Mouse (Mus musculus) midbrain, embryonic 12.5 days (tissue): ENCODE data around the gene Nup210. TPM values are rescaled to one million over a fixed set of nuclear protein-coding genes. Genes with fewer than 3 reads are reported as not detected.

Source experiments
- ATAC-seq: fragments of 200-750 bp; cut with Nextera tagmentation; 2 replicates; pipeline ENCODE4 v1.8.0; 2017; ENCODE audit warnings: low read depth, moderate TSS enrichment, moderate library complexity; ENCODE audit not compliant: low FRiP score
- H3K27ac ChIP-seq: fragments of 300-500 bp; sonication (generic); replicated peaks from 2 replicates; pipeline ENCODE4 v1.5.1; 2016; ENCODE audit warnings: mild to moderate bottlenecking
- H3K27me3 ChIP-seq: fragments of 300-500 bp; sonication (generic); 2 replicates; pipeline ENCODE4 v1.6.1; 2016; ENCODE audit warnings: mild to moderate bottlenecking
- H3K36me3 ChIP-seq: fragments of 300-500 bp; sonication (generic); 2 replicates; pipeline ENCODE4 v1.6.1; 2016
- H3K4me1 ChIP-seq: fragments of 300-500 bp; sonication (generic); 2 replicates; pipeline ENCODE4 v1.6.1; 2016
- H3K4me2 ChIP-seq: fragments of 300-500 bp; sonication (generic); replicated peaks from 2 replicates; pipeline ENCODE4 v1.6.1; 2016; ENCODE audit warnings: mild to moderate bottlenecking, moderate library complexity
- H3K4me3 ChIP-seq: fragments of 300-500 bp; sonication (generic); 2 replicates; pipeline ENCODE4 v1.5.1; 2016; ENCODE audit warnings: mild to moderate bottlenecking
- H3K9ac ChIP-seq: fragments of 300-500 bp; sonication (generic); replicated peaks from 2 replicates; pipeline ENCODE4 v1.6.1; 2016; ENCODE audit warnings: mild to moderate bottlenecking, moderate library complexity
- H3K9me3 ChIP-seq: fragments of 300-500 bp; sonication (generic); 2 replicates; pipeline ENCODE4 v1.6.1; 2016; ENCODE audit warnings: mild to moderate bottlenecking
- WGBS: fragments of 180-500 bp; shearing (Covaris S2); methylation state at CpG from one replicate; pipeline ENCODE4 v1.1.7; 2016; 5-methylcytosine and 5-hydroxymethylcytosine counted together
- polyA plus RNA-seq: library from polyadenylated mRNA; unstranded; fragments of >200 nt; fragmentation: Nextera tagmentation; extraction: Ambion mirVana; gene quantifications from 2 replicates; pipeline ENCODE4 v1.2.1, GENCODE M21; 2016

Nup210 gene
- 23.4 and 25.8 TPM in 2 replicates for polyA plus RNA-seq

DNA sequence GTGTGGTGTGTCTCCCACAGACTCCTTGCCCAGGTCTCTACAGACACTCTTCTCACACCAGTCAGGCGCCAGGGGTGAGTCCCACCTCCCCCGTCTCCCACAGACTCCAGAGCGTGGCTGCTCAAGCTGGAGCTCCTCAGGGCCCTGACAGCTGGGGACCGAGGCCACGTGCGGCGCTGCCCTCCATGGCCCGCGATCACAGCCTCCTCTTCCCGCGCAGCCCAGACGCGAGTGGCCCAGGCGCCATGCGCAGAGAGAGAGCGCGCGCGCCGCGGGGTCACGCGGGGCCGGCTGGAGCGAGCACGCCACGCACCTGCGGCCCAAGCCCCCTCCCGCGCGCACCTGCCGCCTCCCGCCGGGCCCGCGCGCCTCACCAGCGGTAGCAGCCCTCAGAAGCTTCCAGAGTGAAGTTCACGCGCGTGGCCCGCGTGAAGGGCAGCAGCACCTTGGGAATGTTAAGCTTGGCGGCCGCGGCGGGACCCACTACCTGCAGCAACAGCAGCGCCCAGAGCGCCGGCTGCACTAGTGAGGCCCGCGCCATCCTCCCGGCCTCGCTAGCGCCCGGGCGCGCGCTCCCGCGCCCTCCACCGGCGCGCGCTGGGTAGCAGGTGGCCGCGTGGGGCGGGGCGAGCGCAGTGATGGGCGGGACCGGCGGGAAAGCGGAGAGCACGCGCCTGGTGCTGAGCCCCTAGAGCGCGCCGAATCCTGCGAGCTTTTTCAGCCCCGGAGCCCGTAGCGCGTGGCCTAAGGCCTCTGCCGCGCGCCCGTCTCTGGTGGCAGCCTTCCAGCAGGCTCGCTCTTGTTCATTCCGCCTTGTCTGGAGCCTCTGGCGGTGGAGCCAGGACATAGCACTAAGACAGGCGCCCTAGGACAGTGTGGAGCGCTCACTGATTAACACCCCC lies at the start of gene Nup210:
Nup210 (minus strand) TSS at position 586 of the 902 bp plus-strand sequence.
- H3K27ac ChIP-seq: peak within 1 kb of the TSS; percentile 76
- H3K36me3 ChIP-seq: no peaks in the 10 kb centered on the region
- peaks cover 31% of the 10 kb centered on the region for H3K4me1 ChIP-seq
- H3K4me2 ChIP-seq: peak within 1 kb of the TSS; percentile 94
- peak within 1 kb of the TSS; percentile 83 for H3K9ac ChIP-seq
- ATAC-seq: peak; percentile 97
- under 1% methylated on average over 90 of the region's 93 CpGs for WGBS
- peak within 1 kb of the TSS; percentile 77 for H3K4me3 ChIP-seq
- no peaks in the 10 kb centered on the region; the same call in 1 of the 2 replicates for H3K9me3 ChIP-seq
- peaks cover 11% of the 10 kb centered on the region for H3K27me3 ChIP-seq

DNA sequence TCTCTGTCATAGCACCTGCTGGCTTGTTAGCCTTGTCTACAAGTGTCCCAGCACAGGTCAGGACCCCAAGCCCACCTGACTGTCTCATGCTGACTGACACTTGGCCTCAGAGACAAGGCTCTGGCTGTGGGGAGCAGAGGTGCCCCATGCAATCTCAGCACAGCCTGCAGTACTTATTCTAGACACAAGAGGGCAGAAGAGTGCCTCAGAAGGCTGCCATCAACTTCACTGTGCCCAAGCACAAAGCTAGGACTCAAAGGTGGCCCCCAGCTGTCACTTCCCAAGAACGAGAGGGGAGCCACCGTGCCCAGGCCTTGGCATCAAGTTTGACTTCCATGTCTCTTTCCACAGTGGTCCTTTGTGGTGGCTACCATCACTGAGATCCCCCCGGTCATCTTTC lies 48.6 kb upstream of the Nup210 start:
- H3K36me3 ChIP-seq: peaks cover 17% of the 10 kb centered on the region
- no peaks in the 10 kb centered on the region for H3K27me3 ChIP-seq
- H3K9me3 ChIP-seq: no peaks in the 10 kb centered on the region
- peak; percentile 24; the same call in 1 of the 2 replicates for ATAC-seq
- peaks cover 12% of the 10 kb centered on the region for H3K4me1 ChIP-seq
- H3K9ac ChIP-seq: no peak overlapping the region
- 30% methylated on average over 3 of the region's 3 CpGs for WGBS
- no peak overlapping the region for H3K4me2 ChIP-seq
- no peak overlapping the region for H3K4me3 ChIP-seq
- no peak overlapping the region for H3K27ac ChIP-seq

DNA sequence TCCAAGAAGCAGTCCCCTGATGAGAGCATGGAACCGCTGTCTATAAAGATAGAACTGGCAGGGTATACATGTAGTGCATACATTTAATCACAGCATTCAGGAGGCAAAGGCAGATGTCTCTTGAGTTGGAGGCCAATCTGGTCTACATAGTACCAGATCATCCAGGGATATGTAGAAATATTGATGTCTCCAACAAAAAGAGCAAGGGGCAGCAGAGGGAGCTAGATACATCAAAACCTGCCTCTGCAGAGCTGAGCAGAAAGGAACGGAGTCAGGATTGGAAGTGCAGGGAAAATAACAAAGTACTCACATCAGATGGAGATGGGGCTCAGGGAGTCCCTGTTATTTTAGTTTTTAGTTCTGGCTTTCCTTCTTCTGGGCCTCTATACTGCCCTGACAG lies 48.0 kb upstream of the Nup210 start:
- Histone ChIP-seq H3K27me3 (no peaks in the 10 kb centered on the region), H3K4me1 (peaks cover 17% of the 10 kb centered on the region), H3K4me2 (no peak overlapping the region), H3K9ac (no peak overlapping the region), H3K27ac (no peak overlapping the region), H3K4me3 (no peak overlapping the region), H3K36me3 (peaks cover 14% of the 10 kb centered on the region), H3K9me3 (no peaks in the 10 kb centered on the region)
- 83% methylated on average over 2 of the region's 2 CpGs for WGBS
- ATAC-seq: no peak

- WGBS: 84% methylated on average over 5 of the region's 5 CpGs
- Histone ChIP-seq H3K9ac (no peak overlapping the region), H3K36me3 (0 out of 2 replicates have a peak, but pooled peaks cover 3% of the 10 kb centered on the region), H3K27me3 (no peaks in the 10 kb centered on the region), H3K9me3 (no peaks in the 10 kb centered on the region), H3K4me1 (peaks cover 28% of the 10 kb centered on the region), H3K27ac (no peak overlapping the region), H3K4me2 (no peak overlapping the region), H3K4me3 (no peak overlapping the region)
- no peak for ATAC-seq
These were observed 46.7 kb upstream of the Nup210 start for GRCm38 (mm10) chr6:91163195-91163911.

DNA sequence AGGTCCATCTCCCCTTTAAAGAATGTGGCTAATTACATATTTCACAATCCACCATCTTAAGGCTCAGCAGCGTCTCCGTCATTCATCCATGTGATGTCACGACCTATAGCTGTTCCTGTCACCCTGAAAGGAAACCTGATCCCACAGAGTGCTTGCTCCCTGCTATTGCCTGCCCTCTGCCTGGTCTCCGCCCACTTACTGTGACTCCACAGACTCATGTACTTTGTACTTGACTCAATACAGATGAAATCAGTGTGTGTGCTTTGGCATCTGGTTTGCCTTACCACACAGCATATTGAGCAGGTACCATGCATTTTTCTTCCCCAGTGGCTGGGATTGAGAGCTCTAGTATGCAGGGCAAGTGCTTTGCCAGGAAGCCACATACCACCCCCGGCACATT lies 45.7 kb upstream of the Nup210 start:
- Histone ChIP-seq H3K9ac (no peak overlapping the region), H3K4me2 (no peak overlapping the region), H3K4me1 (peaks cover 37% of the 10 kb centered on the region), H3K9me3 (no peaks in the 10 kb centered on the region), H3K4me3 (no peak overlapping the region), H3K27ac (no peak overlapping the region), H3K27me3 (no peaks in the 10 kb centered on the region), H3K36me3 (0 out of 2 replicates have a peak, but pooled peaks cover 3% of the 10 kb centered on the region)
- ATAC-seq: no peak
- 82% methylated on average over 5 of the region's 5 CpGs for WGBS

DNA sequence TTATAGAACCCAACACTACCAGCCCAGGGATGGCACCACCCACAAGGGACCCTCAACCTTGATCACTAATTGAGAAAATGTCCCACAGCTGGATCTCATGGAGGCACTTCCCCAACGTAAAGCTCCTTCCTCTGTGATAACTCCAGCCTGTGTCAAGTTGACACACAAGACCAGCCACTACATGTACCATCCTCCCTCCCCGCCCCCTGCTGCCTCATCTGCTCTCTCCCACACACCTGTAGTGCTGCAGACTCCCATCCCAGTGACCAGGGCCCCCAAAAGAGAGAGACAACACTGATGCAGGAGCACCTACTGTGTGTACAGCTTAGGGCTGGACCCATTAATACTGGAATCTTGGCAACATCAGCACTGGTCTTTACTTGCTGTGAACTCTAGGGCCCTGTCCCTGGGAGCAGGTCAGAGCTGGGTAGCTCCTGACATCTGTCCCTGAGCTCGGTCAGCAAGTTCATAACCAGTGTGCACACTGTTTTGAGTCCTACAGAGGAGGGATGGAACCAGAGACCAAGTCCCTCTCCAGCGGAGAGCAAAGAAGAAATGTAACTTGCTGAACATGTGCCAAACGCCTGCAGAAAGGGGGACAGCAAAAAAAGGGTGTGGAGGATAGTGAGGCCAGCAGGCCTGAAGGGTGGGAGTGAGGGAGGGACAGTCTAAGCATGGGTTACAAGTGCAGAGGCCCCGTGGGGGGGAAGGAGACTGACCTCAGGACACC lies 45.0 kb upstream of the Nup210 start:
- no peak overlapping the region for H3K27ac ChIP-seq
- no peak overlapping the region for H3K4me3 ChIP-seq
- H3K36me3 ChIP-seq: 0 out of 2 replicates have a peak, but pooled peaks cover 3% of the 10 kb centered on the region
- no peaks in the 10 kb centered on the region for H3K27me3 ChIP-seq
- no peak for ATAC-seq
- no peak overlapping the region for H3K4me2 ChIP-seq
- H3K4me1 ChIP-seq: peaks cover 42% of the 10 kb centered on the region
- no peaks in the 10 kb centered on the region for H3K9me3 ChIP-seq
- 77% methylated on average over 6 of the region's 6 CpGs for WGBS
- no peak overlapping the region for H3K9ac ChIP-seq

- WGBS: 96% methylated on average over 2 of the region's 2 CpGs
- Histone ChIP-seq H3K27ac (no peak overlapping the region; the same call in 1 of the 2 replicates), H3K4me2 (no peak overlapping the region), H3K9me3 (no peaks in the 10 kb centered on the region), H3K36me3 (0 out of 2 replicates have a peak, but pooled peaks cover 3% of the 10 kb centered on the region), H3K9ac (no peak overlapping the region), H3K4me3 (no peak overlapping the region), H3K27me3 (no peaks in the 10 kb centered on the region), H3K4me1 (peaks cover 46% of the 10 kb centered on the region)
- no peak for ATAC-seq
These were observed 44.3 kb upstream of the Nup210 start for GRCm38 (mm10) chr6:91160976-91161375.

DNA sequence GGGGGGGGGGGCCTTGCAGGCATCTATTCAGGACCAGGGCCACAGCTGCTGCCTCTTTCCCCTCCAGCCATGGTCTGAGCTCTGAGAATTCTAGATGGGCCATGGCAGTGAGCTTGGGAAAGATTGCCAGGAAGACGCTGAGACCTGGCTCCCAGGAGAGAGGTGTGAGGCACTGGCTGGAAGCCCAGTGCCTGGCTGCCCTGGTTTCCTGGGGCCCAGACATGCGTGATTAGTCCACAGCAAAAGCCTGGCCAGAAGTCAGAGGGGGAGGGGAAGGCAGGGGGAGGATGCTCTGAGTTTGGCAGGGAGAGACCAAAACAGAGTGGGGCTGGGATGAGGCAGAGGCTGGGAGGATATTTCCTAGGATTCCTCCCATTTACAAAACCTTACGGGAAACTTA lies 43.8 kb upstream of the Nup210 start:
- Histone ChIP-seq H3K9me3 (no peaks in the 10 kb centered on the region), H3K27me3 (no peaks in the 10 kb centered on the region), H3K9ac (0 out of 2 replicates have a peak overlapping the region, but pooled peaks have one; percentile 20), H3K4me1 (peaks cover 51% of the 10 kb centered on the region), H3K4me2 (peak overlapping the region; percentile 7; the same call in 1 of the 2 replicates), H3K4me3 (no peak overlapping the region), H3K27ac (peak overlapping the region; percentile 36; the same call in 1 of the 2 replicates), H3K36me3 (0 out of 2 replicates have a peak, but pooled peaks cover 3% of the 10 kb centered on the region)
- no peak for ATAC-seq
- 41% methylated on average over 3 of the region's 3 CpGs for WGBS

GRCm38 (mm10) chr6:91159047-91159446 lies 42.4 kb upstream of the Nup210 start:
- peaks cover 54% of the 10 kb centered on the region for H3K4me1 ChIP-seq
- H3K4me2 ChIP-seq: peak overlapping the region; percentile 13; the same call in 1 of the 2 replicates
- 0 out of 2 replicates have a peak, but pooled peaks cover 3% of the 10 kb centered on the region for H3K36me3 ChIP-seq
- H3K27me3 ChIP-seq: no peaks in the 10 kb centered on the region
- H3K4me3 ChIP-seq: no peak overlapping the region
- H3K9me3 ChIP-seq: no peaks in the 10 kb centered on the region
- peak overlapping the region; percentile 17; the same call in 1 of the 2 replicates for H3K9ac ChIP-seq
- WGBS: 86% methylated on average over 9 of the region's 9 CpGs
- no peak overlapping the region for H3K27ac ChIP-seq
- no peak for ATAC-seq

- peak overlapping the region; percentile 61 for H3K9ac ChIP-seq
- H3K4me3 ChIP-seq: peak overlapping the region; percentile 57
- ATAC-seq: 0 out of 2 replicates have a peak, but pooled peaks have one; percentile 0
- peak overlapping the region; percentile 81 for H3K4me2 ChIP-seq
- H3K27me3 ChIP-seq: no peaks in the 10 kb centered on the region
- H3K36me3 ChIP-seq: no peaks in the 10 kb centered on the region
- peak overlapping the region; percentile 57 for H3K27ac ChIP-seq
- peaks cover 70% of the 10 kb centered on the region for H3K4me1 ChIP-seq
- no peaks in the 10 kb centered on the region for H3K9me3 ChIP-seq
- 39% methylated on average over 6 of the region's 6 CpGs for WGBS
These were observed 40.6 kb upstream of the Nup210 start for GRCm38 (mm10) chr6:91157237-91157570.

DNA sequence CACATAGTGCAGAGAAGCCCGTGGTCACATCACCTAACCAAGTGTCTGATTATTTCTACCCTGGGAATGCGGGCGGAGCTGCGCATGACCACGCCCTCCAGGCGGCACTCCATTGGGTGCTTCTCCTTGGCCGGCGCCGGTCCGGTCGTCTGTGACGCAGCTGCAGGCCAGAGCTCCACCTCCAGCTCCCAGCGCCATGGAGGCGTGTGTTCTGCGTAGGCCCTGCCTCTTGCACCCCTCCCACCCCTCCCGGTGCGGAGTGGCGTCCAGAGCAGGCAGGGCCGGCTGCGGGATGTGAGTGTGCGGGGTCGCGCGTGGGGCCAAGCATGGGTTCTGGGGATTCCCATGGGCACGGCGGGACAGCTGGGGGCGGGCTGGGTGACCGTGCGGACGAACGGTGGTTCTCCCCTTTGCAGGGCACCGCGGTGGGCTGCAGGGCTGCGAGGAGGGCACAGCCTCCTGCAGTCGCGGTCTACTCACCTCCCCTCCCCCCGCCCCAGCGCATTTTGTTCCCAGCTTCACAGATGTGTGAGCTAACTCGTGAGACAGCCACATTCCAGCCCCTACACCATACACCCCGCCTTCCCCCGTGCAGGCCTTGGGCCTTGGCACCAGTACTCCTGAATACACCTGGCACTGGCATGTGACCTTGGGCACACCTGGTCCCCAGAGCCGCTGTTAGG lies 40.1 kb upstream of the Nup210 start, which contains the start of gene Hdac11:
Hdac11 (plus strand) TSS at position 112 of the 683 bp plus-strand sequence.
- H3K9ac ChIP-seq: peak within 1 kb of the TSS; percentile 61
- H3K27ac ChIP-seq: peak within 1 kb of the TSS; percentile 57
- peak within 1 kb of the TSS; percentile 81 for H3K4me2 ChIP-seq
- H3K9me3 ChIP-seq: no peaks in the 10 kb centered on the region
- WGBS: under 1% methylated on average over 35 of the region's 42 CpGs
- no peaks in the 10 kb centered on the region for H3K27me3 ChIP-seq
- H3K36me3 ChIP-seq: no peaks in the 10 kb centered on the region
- H3K4me3 ChIP-seq: peak within 1 kb of the TSS; percentile 57
- peak; percentile 94 for ATAC-seq
- H3K4me1 ChIP-seq: peaks cover 70% of the 10 kb centered on the region
